Mouse (Mus musculus) adrenal gland, postnatal 4 days (tissue): Measurements from ENCODE around the gene Car7. TPM values are rescaled to one million over a fixed set of nuclear protein-coding genes. Genes with fewer than 3 reads are reported as not detected.

ENCODE experiments used
- DNase-seq, 2 experiments: peaks; one replicate each; pipeline ENCODE4 v3.0.0; 2021 to 2022; ENCODE audit warnings: low spot score in 2 of 2, mixed read lengths in 2 of 2
- long read RNA-seq, 2 experiments: library from polyadenylated mRNA; stranded (forward); transcript quantifications; one replicate each; pipeline ENCODE4 v2.0.0; 2021
- total RNA-seq, 2 experiments: library from RNA; stranded (reverse); gene quantifications; 2 replicates each; pipeline ENCODE4 v1.2.3; 2021

Car7 gene
- total RNA-seq: 1 to 10 TPM; 1.7 to 2.0 TPM
- long read RNA-seq, experiment 1, partial matches to known transcripts: 0 of 5 reads
- long read RNA-seq, experiment 1, other reads (novel, unspliced or antisense): 2 of 5 reads
- long read RNA-seq, experiment 2, partial matches to known transcripts: 2 of 5 reads
- long read RNA-seq, experiment 2, other reads (novel, unspliced or antisense): 0 of 5 reads

DNA sequence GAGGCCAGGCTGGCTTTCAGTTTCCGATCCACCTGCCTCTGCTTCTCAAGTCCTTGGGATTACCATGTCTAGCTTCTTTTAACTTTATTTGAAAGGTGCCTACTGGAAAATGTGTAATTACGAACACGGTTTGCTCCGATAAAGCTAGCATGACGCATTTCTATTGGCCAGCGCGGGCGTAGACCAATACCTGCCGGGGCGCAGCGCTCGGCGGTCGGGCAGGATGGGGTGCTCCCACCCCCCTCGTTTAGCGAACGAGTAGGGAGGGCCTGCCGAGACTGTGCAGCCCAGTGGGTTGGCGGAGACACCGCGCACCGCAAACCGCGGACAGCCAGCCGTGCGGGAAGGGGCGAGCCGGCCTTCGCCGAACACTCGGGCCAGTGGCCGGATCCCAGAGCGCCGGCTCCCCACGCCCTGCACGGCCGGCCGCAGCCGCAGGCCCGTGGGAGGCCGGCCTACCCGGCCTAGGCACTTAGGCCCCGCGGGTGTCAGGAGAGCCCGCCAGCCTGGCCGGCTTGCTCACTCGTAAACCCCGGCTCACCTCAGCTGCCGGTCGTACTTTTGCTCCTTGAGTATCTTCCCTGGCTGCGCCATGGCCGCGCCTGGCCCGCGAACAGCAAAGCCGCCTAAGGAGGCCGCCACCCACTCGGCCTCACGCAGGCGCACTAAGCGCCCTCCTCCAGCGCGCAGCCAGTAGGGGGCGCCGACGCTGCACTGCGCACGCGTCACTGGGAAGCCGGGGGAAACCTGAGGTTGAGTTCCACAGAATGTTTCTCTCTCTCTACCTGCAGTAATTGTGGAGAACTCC is at the start of gene Car7, which contains the start of gene Nae1:
Gene Car7 (plus strand): TSS at position 719 of the 808 bp plus-strand sequence.
Gene Nae1 (minus strand): TSS at position 667 of the 808 bp plus-strand sequence.
- DNase-seq: peak; percentile 87 to 96

DNA sequence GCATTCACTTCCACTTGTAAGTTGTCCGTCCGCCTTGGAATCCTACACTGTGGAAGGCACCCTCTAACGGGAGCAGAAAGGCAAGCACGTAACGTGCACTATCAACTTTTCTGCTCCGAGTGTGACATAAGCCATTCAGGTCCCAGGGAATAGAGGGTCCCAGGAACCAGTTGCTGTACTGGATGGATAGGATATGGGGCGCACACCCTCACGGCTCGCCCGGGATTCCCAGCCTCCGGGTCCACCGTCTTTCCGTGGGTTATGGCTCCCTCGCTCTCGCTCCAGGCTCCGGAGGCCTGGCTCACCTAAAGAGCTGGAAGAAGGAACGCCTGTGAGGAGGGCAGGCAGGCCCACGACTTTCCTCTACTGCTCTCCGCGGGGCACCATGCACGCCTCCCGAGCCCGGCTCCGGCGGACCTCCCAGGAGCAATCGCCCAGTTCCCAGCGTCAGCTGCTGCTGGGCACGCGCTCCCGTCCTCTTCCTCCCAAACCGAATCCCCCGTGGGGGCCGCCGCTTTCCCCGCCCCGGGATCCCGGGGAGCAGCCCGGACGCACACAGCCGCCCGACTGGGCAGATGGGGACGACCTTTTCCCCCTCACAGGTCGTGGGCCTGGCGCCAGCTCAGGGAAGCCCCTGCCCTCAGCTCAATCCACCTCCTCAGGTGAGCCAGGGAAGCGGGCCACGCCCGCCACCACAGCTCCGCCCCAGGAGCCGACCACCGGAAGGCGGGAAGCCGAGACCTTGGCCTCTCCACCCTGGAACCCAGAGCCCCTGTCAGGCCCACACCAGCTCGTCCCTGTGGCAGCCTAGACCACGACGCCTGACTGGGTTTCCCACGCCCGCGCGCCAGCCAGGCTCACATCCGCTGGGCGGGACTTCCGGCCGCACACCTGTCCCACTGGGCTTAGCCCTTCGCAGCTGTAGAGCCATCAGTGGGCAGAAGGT is 25.2 kb upstream of the Car7 start, which contains the start of gene Terb1:
Gene Terb1 (minus strand): TSS at position 850 of the 946 bp plus-strand sequence.
- peak; percentile 4 to 7 for DNase-seq

DNA sequence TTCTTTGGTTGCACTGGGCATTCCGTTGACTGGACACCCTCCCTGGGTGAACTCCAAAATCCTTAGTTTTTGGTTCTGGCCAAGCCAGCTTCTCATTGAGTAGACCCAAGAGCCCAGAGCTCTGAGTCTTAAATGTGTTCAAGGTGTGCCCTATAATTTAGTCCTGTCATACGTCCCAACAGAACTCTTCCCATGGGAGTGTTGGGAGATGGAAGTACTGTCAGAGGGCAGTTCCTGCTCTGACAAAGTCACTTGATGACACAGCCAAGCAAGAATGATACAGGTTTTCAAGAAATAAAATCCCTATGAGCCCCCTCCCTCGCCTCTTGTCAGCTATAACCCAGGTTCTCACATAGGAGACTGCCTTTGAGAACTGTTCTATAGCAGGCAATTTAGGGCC is 24.4 kb upstream of the Car7 start:
- no peak for DNase-seq

DNA sequence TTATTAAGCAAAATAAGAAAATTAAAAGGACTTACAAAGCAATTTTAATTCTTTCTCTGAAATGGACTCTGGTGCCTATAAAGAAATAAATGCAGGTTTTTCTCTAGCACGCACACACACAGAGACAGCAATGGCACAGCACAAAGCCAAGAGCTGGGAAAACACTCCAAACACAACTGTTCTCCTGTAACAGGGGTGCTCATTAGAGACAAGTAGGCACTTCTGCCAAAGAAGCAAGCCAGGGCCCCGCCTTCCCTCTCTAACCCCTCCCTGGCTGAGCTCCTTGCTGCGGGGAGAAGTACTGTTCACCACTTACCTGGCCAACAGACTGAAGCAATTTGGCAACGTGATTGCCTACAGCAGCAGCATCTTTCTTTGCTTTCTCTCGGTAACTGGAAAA is 16.6 kb upstream of the Car7 start:
- no peak for DNase-seq

DNA sequence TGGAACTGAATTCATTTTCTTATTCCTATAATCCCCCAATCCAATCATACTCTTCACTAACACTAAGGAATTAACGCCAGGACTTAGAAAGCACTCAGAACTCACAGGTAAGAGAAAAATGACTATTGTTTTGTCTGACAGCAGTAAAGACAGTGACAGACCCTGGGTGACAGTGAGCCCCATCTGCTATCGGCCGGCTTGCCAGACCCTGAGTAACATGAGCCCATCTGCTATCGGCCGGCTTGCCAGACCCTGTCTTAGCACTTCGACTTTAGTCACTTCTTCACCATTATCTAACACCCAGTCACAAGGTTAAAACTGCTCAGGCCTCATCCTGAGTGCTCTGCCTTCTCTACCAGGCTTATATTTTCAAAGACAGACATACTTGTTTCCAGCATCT is 4.8 kb upstream of the Car7 start:
- no peak for DNase-seq

DNA sequence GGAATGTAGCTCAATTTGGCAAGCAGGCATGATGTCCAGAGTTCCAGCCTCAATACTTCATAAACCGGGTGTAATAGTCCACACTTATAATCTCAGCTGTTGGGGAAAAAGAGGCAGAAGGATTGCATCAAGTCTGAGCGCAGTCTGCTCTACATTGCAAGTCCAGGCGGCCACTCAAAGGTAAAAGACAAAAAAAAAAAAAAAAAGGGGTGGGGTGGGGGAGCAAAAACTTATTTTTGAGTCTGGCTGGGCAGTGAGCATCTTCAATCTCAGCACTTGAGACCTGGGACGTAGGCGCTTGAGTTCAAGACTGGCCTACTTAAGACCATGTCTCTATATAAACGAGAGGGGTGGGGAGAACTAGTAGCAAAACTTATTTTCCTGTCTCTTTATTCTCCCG is 938 bp upstream of the Car7 start:
- DNase-seq: no peak

DNA sequence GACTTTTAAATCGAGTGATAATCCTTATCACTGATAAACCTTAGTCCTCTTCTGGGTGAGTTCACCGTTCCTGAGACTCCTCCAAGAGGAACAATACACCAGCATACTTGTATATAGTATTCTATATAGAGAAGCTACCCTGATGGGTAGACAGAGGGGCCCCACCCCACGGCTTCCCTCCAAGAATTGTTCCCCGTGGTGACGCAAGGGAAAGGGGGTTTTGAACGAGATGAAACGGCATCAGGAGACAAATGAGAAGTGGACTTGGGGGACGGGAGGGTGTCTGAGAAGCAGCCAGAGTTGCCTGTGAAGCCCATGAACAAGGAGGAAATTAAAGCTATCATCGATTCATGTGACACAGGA is 271 bp downstream of the Car7 start:
- DNase-seq: no peak

DNA sequence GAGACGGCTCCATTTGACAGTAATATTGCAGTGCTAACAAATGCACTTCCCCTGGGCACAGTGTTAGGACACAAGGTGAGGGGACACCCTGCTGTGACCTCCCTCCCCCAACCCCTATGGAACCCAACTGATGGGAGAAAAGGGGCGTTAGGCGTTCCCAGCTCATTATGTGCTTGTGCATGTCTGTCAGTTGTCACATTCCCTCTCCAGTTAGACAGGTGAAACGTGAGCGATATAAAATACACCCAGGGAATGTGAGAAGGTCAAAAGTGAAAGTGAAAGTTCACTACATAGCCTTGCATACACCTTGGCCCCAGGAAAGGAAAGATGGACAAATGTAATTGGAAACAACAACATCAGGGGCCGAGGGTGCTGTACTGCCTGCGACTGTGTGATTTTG is 889 bp downstream of the Car7 start:
- DNase-seq: no peak

DNA sequence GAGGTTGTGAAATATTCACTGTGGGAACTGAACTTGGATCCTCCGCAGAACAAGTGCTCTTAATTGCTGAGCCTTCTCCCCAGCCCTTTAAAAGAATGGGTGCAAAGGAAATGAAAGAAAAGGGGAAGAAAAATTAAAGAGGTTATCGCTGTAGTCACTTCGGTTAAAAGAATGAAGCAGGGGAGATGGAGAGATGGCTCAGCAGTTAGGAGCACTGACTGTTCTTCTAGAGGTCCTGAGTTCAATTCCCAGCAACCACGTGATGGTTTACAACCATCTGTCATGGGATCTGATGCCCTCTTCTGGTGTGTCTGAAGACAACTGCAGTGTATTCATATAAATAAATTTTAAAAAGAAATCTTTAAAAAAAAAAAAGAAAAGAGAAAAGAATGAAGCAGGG is 1.5 kb downstream of the Car7 start:
- DNase-seq: no peak

DNA sequence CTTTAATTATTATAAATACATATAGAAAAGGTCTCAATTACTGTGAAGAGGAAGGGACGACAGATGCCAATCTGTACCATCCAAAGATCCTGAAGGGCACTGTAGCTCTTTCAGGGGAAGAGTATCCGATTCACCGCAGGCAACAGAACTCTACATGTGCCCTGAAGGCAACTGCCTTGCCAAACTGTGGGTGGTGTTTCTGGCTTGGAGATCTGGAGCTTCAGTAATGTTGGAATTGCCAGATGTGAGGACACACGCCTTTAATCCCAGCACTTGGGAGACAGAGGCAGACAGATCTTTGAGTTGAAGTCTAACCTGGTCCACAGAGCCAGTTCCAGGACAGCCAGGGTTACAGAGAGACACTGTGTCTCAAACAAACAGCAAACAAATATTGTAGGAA is 4.4 kb downstream of the Car7 start:
- DNase-seq: no peak

DNA sequence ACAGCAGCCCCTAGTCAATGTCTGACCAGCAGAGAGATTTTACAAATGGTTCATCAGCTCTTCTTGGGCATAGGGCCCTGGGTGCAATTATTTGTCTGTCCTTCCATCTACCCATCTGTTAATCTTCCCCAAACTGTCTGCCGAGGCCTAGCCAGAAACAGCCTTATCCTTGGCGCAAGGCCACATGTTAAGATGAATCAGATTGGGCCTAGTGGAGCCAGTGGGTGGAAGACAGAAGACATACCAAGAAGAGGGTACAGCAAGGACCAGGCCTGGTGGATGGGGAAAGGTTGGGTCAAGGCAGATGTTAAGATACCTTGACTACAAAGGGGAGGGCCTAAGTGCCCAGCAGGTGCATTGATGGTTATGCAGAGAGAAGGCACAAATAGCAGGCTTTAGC is 5.1 kb downstream of the Car7 start:
- DNase-seq: no peak

DNA sequence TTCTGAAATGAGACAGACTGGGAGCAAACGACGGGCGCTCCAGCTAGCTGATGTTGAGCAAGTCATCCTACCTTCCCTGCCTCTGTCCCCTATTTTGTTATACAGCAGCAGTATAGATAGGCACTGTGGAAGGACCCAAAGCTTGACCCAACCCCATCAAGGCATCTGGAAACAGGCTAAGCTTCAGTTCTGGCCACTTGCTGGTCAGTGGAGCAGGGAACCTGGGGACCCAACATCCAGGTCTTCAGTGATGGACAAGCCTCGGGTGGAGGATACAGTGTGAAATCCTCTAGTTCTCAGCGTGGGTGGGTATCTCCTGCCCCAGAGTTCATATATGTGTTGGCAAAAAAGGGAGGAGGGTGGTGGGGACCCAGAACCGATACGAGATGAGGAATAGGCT is 5.7 kb downstream of the Car7 start:
- no peak for DNase-seq

DNA sequence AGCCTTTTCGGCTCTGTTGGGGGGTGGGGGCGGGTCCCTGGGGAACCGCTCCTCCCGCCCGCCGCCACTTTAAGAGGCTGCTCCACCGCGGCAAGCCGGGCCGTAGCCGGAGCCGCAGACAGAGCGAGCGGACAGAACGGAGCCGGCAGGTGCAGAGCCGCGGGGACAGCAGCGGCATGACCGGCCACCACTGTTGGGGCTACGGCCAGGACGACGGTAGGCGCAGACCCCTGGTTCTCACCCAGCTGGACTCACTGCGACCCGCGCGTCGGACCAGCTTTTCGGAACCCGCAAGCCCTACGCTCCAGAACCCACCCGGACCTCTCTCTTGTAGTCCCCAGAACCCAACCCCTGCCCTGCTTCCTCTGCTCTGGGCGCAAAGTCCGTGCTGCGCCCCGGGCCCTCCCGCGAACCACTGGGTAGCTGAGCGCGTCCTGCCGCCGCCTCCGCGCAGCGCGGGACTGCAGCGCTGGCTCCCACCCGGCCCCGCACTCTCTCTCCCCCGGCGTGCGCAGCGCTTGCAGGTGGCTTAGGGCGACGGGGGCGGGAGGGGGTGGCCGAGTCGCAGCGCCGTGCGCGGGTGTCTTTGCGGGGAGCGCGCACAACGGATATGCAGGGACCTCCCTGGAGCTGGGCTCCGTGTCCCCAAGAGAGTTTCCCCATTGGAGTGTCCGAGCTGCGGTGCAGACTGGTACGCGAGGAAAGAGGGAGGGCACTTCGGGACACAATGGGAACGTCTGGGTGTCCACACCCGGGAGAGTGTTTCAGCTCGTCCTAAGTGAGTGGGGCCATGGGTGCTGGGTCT is 6.4 kb downstream of the Car7 start:
- no peak for DNase-seq

DNA sequence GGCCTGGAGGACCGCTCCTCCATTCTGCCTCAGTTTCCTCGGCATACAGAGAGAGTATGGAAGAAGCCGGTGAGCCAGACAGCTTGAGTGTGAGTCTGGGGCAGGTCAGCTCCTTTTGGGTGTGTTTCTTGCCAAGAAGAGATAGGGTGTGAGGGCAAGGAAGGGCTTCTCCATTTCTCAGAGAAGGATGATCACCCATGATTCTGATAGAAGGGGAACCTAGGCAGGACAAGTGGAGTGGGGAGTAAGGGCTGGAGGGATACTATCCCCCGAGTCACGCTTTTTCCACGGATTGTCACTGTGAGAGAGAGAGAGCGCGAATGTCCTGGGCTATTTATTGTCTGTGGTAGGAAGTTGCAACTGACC is 7.0 kb downstream of the Car7 start:
- no peak for DNase-seq

DNA sequence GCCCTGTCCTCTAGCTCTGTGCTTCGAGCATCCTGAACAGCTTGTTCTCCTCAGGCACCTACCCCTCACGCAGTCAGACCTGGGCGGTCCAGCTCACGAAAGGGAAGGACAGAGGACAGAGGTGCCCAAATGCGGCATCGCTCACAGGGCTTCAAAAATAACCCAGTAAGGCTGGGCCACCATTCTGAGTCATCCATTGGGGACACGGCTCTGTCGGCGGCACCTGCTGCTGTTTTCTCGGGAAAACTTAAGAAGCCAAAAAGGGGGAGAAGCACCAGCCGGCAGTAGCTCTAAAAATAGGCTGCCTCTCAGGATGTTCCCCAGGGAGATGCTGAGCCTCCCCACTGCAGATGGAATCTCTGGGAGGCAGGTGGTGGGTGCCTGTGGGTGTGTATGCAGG is 7.7 kb downstream of the Car7 start:
- DNase-seq: no peak

DNA sequence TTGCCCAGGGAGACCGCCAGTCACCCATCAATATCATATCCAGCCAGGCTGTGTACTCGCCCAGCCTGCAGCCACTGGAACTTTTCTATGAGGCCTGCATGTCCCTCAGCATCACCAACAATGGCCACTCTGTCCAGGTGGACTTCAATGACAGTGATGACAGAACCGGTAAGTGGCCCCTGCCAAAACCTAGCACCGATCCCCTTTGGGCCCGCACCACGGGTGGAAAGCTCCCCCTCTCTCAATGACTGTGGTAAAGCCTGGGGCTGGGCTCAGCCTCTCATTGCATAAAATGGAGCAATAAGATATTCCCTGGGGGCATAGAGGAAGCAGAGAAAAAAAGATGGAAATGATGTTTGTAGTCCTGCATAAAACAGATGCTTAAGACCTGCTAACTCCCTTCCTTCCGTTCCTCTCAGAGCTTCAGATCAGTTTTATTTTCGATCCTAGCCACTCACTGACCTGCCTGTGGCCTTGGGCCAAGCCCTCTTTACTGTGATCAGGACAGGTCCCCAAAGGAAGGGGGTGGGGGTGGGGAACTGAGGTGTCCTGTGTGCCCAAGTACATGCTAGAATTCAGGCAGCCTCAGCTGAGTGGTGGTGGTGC is 9.1 kb downstream of the Car7 start:
- no peak for DNase-seq

DNA sequence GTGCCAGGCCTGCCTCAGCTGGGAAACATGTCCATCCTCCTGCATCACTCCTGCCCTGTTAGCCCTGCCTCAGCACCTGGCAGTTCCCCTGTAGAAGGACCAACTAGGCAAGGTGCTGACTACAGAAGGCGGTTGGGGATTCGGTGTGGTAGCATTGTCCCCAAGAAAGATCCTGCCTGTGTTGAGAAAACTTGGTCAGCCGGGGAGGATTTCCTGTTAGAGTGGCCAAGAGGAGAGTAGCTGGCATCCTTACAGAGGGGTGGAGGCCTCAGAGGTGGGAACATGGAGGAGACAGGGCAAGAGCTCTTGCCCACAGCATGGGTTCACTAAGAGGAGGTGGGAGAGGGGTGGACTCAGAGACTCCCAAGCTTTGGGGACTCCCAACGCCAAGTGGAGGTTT is 20.7 kb downstream of the Car7 start:
- DNase-seq: no peak

DNA sequence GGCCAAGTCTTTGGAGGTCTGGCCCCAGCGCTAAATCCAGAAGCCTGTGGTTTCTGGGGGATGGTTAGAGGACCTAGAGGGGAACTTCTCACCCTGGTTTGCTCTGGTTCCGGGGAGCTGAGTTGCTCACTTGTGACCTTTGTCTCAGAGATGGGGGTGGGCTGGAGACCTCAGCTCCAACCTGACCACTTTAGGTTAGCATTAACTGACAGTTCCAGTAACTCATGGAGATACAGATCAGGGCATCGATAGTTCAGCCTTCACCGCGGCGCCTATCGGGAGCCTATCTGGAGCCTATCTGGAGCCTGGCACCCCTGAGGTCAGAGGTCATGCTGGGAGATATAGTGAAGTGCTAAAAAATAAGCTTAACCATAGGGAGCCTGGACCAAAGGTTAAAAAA is 22.7 kb downstream of the Car7 start:
- no peak for DNase-seq

DNA sequence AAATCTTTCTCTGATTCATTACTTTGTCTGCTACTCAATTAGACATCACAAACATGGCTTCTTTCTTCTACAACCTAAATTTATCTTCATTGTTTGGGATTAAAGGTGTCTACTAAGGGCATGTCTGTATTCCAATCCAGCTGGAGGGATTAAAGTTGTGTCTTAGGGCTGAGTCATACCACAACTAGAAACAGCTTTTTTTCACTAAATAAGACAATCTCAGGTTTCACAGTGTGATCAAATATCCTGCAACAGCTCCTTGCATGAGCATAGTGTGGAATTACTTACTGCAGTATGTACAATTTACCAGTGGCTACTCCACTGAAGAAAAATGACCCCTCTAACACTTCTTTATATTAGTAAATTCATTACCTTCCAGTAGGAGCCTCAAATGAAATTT is 26.2 kb downstream of the Car7 start:
- no peak for DNase-seq

DNA sequence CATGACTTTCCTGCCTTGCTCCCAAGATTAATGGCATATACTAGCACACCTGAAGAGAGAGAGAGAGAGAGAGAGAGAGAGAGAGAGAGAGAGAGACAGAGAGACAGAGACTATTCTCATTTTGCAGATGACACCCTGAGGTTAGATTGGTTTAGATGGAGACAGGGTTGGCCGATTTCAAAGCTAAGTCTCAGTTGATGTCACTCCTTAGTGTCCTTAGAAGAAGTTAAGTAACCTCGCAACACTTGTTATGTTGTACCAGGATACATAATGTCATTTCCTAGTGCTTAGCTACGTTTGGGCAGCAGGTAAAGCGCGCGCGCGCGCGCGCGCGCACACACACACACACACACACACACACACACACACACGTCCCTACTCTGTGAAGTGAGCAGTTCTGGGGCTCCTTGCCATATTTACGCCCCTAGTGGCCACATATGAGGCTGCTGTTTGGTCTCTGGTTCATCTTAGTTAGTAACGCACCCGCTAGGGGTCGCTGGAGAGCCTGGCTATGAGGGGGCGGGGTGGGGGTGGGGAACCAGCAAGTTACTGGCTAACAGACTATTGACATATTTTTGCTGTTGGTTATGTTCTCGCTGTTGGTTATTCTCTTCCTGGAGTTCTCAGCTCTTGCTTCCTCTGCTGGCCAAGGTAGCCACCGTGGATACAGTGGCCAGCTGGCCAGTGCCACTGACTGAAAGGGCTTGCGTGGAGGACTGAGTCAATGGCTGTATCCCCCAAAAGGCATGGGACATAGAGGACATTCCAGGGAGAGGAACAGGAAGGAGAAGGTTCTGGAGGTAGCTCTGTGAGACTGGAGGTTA is 30.4 kb downstream of the Car7 start:
- DNase-seq: peak; percentile 41 to 74
